Mouse (Mus musculus): ENCODE results near the gene Thsd4.

DNA sequence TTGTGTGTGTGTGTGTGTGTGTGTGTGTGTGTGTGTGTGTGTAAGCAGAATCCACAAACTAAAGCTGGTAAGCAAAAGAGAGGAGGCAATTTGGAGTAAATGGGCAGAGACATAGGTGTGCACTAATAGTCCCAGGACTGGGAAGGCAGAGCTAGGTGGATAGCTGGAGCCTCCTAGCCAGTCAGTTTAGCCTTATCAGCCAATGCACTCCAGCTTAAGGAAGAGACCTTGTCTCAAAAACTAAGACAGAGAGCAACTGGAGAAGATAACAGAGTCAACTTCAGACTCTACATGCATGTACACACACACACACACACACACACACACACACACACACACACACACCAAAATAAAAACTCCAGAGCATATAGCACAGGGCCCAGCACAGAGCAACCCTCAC, 271.4 kb downstream of the Thsd4 start:
- TF ChIP-seq ZNF384 (IDR thresholded peaks at IDR 0.05; ENCODE audit: low read depth, low read length) (no peak), MAFK (IDR thresholded peaks at IDR 0.05; ENCODE audit: insufficient read depth, low read depth, low read length) (no peak), CHD2 (IDR thresholded peaks at IDR 0.05; ENCODE audit: low read depth, low read length) (no peak), ZC3H11A (IDR thresholded peaks at IDR 0.05; ENCODE audit: borderline replicate concordance, low read depth, low read length) (no peak), HCFC1 (IDR thresholded peaks at IDR 0.05; ENCODE audit: borderline replicate concordance, insufficient read depth, low read length) (no peak)
